Mouse (Mus musculus): ENCODE measurements at regions not wholly inside any gene's neighbourhood (a gene's known extent, or its start where the extent isn't known, plus 50 kb on each side); places are given as distances from the start of the nearest gene placed in this dataset.

DNA sequence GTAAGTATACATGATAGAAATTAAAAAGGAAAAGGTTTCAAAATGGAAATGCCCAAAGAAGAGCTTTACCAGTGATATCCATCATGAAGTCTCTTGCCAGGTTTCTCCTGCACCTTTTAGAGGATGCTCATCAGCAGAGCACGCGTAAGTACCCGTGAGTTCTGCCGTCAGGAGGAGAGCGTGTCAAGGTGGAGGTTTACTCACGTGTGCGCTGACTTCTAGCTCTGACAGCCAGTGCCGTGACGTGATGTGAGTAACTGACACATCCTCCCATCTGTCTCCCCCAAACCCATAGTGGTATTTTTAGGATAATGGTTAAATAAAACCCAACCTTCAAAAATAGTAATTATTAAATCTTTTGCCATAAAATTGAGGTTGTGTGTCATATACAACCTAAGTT lies 55.3 kb downstream of the Adra2a start:
- 82% methylated on average over 9 of the region's 9 CpGs for WGBS
- DNase-seq (no peak), ATAC-seq (ENCODE audit: insufficient read depth) (no peak)
- Histone ChIP-seq H3K9ac (no peak overlapping the region), H3K36me3 (ENCODE audit: insufficient read depth) (no peaks in the 10 kb centered on the region), H3K27ac (ENCODE audit: low read depth) (no peak overlapping the region), H3K4me3 (ENCODE audit: low read depth, low read length) (no peak overlapping the region), H3K9me3 (ENCODE audit: low read depth, low read length) (no peaks in the 10 kb centered on the region), H3K4me1 (ENCODE audit: insufficient read depth) (no peaks in the 10 kb centered on the region), H3K4me2 (no peak overlapping the region), H3K27me3 (ENCODE audit: insufficient read depth, low read length) (no peaks in the 10 kb centered on the region)
- no peak for TF ChIP-seq CTCF (IDR thresholded peaks at IDR 0.05; ENCODE audit: low read depth)

- Histone ChIP-seq H3K9ac (no peak overlapping the region), H3K9me3 (ENCODE audit: low read depth, low read length) (no peaks in the 10 kb centered on the region), H3K27ac (ENCODE audit: low read depth) (no peak overlapping the region), H3K4me1 (ENCODE audit: insufficient read depth) (no peaks in the 10 kb centered on the region), H3K27me3 (ENCODE audit: insufficient read depth, low read length) (no peaks in the 10 kb centered on the region), H3K4me3 (ENCODE audit: low read depth, low read length) (no peak overlapping the region), H3K36me3 (ENCODE audit: insufficient read depth) (no peaks in the 10 kb centered on the region), H3K4me2 (no peak overlapping the region)
- no peak for TF ChIP-seq CTCF (IDR thresholded peaks at IDR 0.05; ENCODE audit: low read depth)
- DNase-seq (no peak), ATAC-seq (ENCODE audit: insufficient read depth) (no peak)
- WGBS: 71% methylated on average over 6 of the region's 6 CpGs
Observed at GRCm38 (mm10) chr19:54099769-54100168, 55.8 kb downstream of the Adra2a start.

DNA sequence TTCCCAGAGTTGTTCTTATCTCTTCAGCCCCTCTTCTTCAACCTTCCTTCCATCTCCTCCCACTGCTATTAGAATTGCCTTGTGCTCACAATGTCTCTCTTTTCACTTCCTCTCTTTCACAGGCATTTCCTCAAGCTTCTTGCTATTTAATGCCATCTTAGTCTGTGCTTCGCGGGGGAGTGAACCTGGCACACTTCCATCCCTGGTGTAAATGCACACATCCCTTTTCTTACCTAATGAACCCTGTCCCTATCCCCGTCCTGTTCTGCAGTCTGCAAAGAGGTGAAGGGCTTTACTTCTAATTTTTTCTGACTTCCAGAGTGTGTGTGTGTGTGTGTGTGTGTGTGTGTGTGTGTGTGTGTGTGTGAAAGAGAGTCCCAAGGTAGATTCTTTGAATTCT lies 62.6 kb downstream of the Adra2a start:
- H3K9ac ChIP-seq: no peak overlapping the region
- no peak overlapping the region for H3K4me3 ChIP-seq (ENCODE audit: low read depth, low read length)
- H3K9me3 ChIP-seq (ENCODE audit: low read depth, low read length): no peaks in the 10 kb centered on the region
- H3K4me2 ChIP-seq: no peak overlapping the region
- no peaks in the 10 kb centered on the region for H3K4me1 ChIP-seq (ENCODE audit: insufficient read depth)
- no peak for TF ChIP-seq CTCF (IDR thresholded peaks at IDR 0.05; ENCODE audit: low read depth)
- ATAC-seq (ENCODE audit: insufficient read depth): no peak
- no peak overlapping the region for H3K27ac ChIP-seq (ENCODE audit: low read depth)
- 56% methylated on average over 3 of the region's 3 CpGs for WGBS
- H3K36me3 ChIP-seq (ENCODE audit: insufficient read depth): no peaks in the 10 kb centered on the region
- no peaks in the 10 kb centered on the region for H3K27me3 ChIP-seq (ENCODE audit: insufficient read depth, low read length)
- DNase-seq: no peak

GRCm38 (mm10) chr19:54107103-54107821 lies 63.3 kb downstream of the Adra2a start:
- WGBS: 47% methylated on average over 13 of the region's 13 CpGs
- no peak for TF ChIP-seq CTCF (IDR thresholded peaks at IDR 0.05; ENCODE audit: low read depth)
- no peak overlapping the region for H3K9ac ChIP-seq
- H3K27me3 ChIP-seq (ENCODE audit: insufficient read depth, low read length): no peaks in the 10 kb centered on the region
- H3K36me3 ChIP-seq (ENCODE audit: insufficient read depth): no peaks in the 10 kb centered on the region
- no peak overlapping the region for H3K27ac ChIP-seq (ENCODE audit: low read depth)
- no peaks in the 10 kb centered on the region for H3K4me1 ChIP-seq (ENCODE audit: insufficient read depth)
- no peak overlapping the region for H3K4me2 ChIP-seq
- H3K4me3 ChIP-seq (ENCODE audit: low read depth, low read length): no peak overlapping the region
- H3K9me3 ChIP-seq (ENCODE audit: low read depth, low read length): no peaks in the 10 kb centered on the region
- no peak for ATAC-seq (ENCODE audit: insufficient read depth)
- no peak for DNase-seq

DNA sequence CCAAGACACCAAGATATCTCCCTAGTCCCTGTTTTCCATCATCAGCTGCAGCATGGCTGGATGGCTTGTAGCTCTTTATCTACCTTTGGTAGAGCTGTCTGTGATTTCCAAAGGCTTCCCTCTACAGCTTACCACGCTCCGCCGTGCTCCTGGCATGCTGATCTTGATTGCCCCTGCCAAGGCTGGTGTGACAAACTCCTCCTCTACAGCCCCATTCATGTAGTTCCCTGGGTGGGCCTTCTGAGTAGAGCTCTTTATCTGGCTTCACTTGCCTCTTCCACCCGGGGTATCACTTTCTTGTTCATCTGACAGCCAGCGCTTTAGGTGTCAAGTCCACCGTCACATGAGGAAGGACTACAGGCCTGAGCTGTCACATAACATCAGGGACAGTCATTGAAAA lies 66.1 kb downstream of the Adra2a start:
- no peak overlapping the region for H3K9ac ChIP-seq
- no peaks in the 10 kb centered on the region for H3K9me3 ChIP-seq (ENCODE audit: low read depth, low read length)
- no peak for DNase-seq
- H3K4me2 ChIP-seq: no peak overlapping the region
- no peaks in the 10 kb centered on the region for H3K27me3 ChIP-seq (ENCODE audit: insufficient read depth, low read length)
- H3K27ac ChIP-seq (ENCODE audit: low read depth): no peak overlapping the region
- H3K4me1 ChIP-seq (ENCODE audit: insufficient read depth): no peaks in the 10 kb centered on the region
- no peak for TF ChIP-seq CTCF (IDR thresholded peaks at IDR 0.05; ENCODE audit: low read depth)
- H3K4me3 ChIP-seq (ENCODE audit: low read depth, low read length): no peak overlapping the region
- no peak for ATAC-seq (ENCODE audit: insufficient read depth)
- 84% methylated on average over 6 of the region's 6 CpGs for WGBS
- no peaks in the 10 kb centered on the region for H3K36me3 ChIP-seq (ENCODE audit: insufficient read depth)

DNA sequence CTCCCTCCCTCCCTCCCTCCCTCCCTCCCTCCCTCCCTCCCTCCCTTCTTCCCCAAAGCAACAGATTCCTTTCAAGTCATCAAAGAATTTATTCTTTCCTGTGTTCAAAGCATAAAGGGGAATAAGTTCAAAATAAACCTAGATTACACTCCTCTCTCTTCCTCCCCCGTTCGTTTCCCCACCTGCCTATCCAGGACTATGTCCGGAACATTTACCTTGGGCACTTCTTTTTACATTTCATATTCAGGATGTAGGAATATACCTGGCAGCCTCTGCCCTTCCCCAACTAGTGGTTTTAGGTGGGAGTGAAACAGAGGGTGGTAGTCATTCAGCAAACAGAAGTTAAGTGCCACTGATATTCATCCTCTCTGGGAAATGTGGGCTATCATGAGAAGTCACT lies 68.7 kb downstream of the Adra2a start:
- ATAC-seq (ENCODE audit: insufficient read depth): no peak

GRCm38 (mm10) chr19:54113421-54113820 lies 69.5 kb downstream of the Adra2a start:
- Histone ChIP-seq H3K27ac (ENCODE audit: low read depth) (no peak overlapping the region), H3K4me3 (ENCODE audit: low read depth, low read length) (no peak overlapping the region), H3K4me2 (no peak overlapping the region), H3K27me3 (ENCODE audit: insufficient read depth, low read length) (no peaks in the 10 kb centered on the region), H3K9me3 (ENCODE audit: low read depth, low read length) (no peaks in the 10 kb centered on the region), H3K9ac (no peak overlapping the region), H3K4me1 (ENCODE audit: insufficient read depth) (no peaks in the 10 kb centered on the region), H3K36me3 (ENCODE audit: insufficient read depth) (no peaks in the 10 kb centered on the region)
- TF ChIP-seq CTCF (IDR thresholded peaks at IDR 0.05; ENCODE audit: low read depth): no peak
- ATAC-seq (ENCODE audit: insufficient read depth): no peak
- no peak for DNase-seq
- WGBS: 67% methylated on average over 6 of the region's 6 CpGs

More for the DNA sequence above, 68.7 kb downstream of the Adra2a start:
- no peak overlapping the region for H3K27ac ChIP-seq (ENCODE audit: low read depth)
- no peak overlapping the region for H3K4me3 ChIP-seq (ENCODE audit: low read depth, low read length)
- H3K9me3 ChIP-seq (ENCODE audit: low read depth, low read length): no peaks in the 10 kb centered on the region
- no peak overlapping the region for H3K4me2 ChIP-seq
- H3K9ac ChIP-seq: no peak overlapping the region
- H3K4me1 ChIP-seq (ENCODE audit: insufficient read depth): no peaks in the 10 kb centered on the region
- WGBS: 66% methylated on average over 3 of the region's 3 CpGs
- no peak for TF ChIP-seq CTCF (IDR thresholded peaks at IDR 0.05; ENCODE audit: low read depth)
- no peaks in the 10 kb centered on the region for H3K36me3 ChIP-seq (ENCODE audit: insufficient read depth)
- H3K27me3 ChIP-seq (ENCODE audit: insufficient read depth, low read length): no peaks in the 10 kb centered on the region
- no peak for DNase-seq

Measured in lung, embryonic 14.5 days (tissue).